Mouse (Mus musculus): ENCODE measurements around the gene Nfatc2.

The Nfatc2 gene

GRCm38 (mm10) chr2:168609653-168610248 lies 8.3 kb upstream of the Nfatc2 start:
- CTCF ChIA-PET = no interaction called here

- CTCF ChIA-PET = no interaction called here
Observed at GRCm38 (mm10) chr2:168608125-168608564, 6.7 kb upstream of the Nfatc2 start.

DNA sequence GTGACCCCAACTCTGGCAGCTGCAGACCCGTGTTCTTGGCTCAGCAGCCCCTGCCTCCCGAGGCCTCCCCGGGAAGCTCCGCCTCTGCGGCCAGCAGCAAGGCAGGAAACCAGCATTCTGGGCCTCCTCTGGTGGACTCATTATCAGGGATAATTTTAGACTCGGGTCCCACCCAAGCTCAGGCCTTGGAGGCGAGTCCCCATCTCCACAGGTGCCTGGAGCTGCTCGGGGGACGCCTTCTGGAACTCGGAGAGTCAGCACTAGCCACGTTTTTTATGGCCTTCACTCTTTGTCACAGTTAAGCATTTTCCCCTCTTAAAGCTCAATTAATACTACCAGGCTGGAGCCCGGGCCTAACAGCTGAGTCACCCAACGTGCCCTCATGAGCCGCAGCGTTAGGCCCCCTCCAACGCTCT lies 3.2 kb upstream of the Nfatc2 start:
- CTCF ChIA-PET = no interaction called here

GRCm38 (mm10) chr2:168602387-168602741 lies 907 bp upstream of the Nfatc2 start:
- CTCF ChIA-PET = no interaction called here

DNA sequence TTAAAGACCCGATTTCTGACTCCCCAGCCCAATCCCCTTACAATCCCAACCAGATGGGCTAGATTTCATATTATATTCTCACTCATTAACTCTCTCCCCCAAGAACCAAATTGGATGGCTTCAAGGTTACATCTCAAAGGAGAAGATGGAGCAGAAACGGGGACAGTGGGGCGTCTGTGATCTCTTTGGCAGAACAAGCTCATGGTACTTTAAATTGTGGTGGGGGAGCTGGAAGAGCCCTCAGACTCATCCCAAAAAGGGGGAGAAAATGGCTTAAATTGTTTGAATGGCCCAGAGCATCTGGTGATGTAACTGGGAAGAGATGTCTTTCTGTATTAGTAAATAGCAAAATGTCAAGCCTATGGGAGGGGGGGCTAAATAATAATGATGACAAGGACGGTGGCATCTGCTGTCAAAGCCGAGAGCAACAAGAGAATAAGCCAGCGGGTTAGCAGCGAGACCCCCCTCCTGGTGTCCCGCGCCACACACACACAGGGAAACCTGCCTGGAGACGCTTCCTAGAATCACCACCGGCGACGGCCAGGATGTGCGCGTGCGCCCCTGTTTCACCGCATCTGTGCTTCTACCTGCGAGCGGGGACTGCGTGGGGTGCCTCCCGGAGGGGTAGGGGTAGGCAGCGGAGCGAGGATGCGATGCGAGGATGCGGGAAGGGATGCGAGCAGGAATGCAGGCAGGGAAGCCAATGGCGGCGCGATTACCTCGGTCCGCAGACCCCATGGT lies 537 bp downstream of the Nfatc2 start:
- CTCF ChIA-PET = no interaction called here

- CTCF ChIA-PET = no interaction called here
Observed at GRCm38 (mm10) chr2:168595693-168596092, 5.8 kb downstream of the Nfatc2 start.

GRCm38 (mm10) chr2:168593676-168594075 lies 7.8 kb downstream of the Nfatc2 start:
- CTCF ChIA-PET = no interaction called here

GRCm38 (mm10) chr2:168593004-168593403 lies 8.5 kb downstream of the Nfatc2 start:
- CTCF ChIA-PET = interaction anchor here (0.6 kb wide), 1 partner anchor 54 kb away, joined by 3 read pairs; no protein-coding TSS in a partner anchor

DNA sequence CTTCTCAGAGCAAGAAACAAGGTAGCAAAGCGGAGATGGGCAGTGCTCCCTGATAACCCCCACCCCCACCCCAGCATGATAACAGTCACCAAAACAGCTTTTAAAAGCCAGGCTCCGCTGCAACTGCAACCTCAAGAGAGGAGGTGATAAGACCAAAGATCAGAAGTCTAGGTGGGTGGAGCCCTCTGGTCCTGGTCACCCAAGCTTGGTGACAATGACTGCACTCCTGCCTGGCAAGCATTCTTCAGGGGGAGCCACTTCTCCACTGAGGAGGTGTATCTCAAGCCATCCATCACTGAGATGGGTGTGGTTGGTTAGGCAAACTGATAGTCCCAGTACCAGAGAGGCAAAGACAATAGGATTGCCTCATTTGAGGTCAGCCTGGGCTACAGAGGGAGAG lies 10.4 kb downstream of the Nfatc2 start:
- CTCF ChIA-PET = interaction anchor here (0.6 kb wide), 2 partner anchors 15 to 383 kb away, joined by 4 to 5 read pairs; no protein-coding TSS in a partner anchor

DNA sequence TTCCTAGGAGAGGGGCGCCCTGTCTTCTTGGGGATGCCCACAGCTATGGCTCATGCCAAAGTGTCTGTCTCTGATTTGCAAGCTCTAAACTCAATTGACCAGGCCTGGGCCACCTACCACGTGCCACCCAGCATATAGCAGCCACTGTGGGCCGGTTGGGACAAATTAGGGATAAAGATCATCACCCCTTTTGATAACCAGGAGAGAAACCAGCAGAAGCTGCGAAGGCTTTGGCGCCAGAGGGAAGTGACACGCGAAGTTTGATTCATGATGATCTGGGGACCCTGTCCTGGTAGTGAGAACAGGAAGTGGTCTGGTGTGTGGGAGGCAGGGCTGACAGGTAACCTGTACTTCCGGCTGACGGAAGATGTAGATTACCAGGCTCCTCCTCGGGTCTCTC lies 10.9 kb downstream of the Nfatc2 start:
- CTCF ChIA-PET = no interaction called here

- CTCF ChIA-PET = no interaction called here
Observed at GRCm38 (mm10) chr2:168590168-168590551, 11.3 kb downstream of the Nfatc2 start.

DNA sequence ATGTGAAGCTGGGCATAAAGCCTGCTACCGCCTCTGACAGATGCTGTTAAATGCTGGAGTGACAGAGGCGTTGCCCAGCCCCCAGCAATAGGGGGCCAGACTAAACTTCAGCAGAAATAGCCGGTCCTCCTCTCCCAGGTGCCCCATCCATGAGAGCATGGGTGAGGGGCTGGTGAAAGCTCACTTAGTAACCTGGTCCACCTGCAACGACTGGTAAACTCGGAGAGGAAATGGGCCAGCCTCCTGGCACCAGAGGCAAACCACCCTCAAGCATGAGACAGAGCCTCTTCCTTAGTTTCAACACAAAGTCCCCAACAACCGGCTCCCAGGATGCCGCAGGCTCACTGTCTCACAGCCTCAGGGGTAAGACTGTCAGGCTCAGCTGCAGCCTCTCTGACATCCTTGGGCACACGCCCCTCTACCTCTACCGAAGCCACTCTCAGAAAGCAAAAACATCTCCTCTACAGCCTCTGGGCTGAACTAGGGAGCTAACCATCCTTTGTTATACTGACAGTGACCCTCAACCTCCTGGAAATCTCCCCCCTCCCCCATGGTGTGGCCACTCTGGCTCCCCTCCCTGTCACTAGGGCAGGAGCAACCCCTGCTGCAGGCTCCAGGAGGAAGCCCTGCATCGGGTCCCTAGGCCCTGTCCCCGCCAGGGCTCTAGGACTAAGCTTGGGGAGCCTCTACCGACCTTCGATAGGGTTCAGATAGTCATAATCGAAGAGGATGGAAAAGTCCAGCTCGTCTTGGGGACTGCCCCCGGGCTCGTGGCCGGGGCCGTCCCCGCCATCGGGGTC lies 11.9 kb downstream of the Nfatc2 start:
- CTCF ChIA-PET = no interaction called here

DNA sequence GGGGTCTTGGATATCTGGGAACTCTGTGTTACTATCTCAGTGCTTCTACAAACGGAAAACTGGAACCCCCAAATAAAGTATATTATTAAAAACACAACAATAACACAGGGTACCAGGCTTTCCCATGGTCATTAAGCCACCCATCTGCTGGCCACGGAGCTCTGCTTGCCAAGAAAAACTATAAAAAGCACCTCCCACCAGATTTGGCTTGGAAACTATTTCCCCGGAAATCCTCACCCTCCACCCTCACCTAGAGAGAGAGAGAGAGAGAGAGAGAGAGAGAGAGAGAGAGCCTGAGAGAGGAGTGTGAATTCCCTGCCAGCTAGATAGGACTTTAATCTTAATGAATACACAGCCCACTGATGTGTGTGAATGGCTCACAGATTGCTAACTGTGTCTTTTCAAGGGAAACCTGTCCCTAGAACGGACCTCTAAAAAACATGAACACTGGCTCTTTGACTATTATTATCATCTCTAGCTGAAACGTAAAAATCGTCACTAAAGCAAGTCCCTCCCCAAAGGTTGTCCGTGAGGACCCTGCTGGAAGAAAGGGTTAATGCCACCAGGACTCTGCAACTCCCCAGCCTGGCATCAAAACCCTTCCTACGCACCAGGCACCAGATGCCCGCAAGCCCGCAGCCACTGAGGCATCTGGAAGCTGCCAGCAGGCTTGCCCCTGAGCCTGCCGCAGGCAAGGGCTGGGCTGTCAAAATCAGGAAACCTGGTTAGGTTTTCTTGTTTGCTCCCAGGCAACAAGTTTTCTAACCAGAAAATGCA lies 12.7 kb downstream of the Nfatc2 start:
- CTCF ChIA-PET = no interaction called here

GRCm38 (mm10) chr2:168587159-168587558 lies 14.3 kb downstream of the Nfatc2 start:
- CTCF ChIA-PET = interaction anchor here (0.5 kb wide), 1 partner anchor 475 kb away, joined by 3 read pairs; no protein-coding TSS in a partner anchor

GRCm38 (mm10) chr2:168586512-168586911 lies 14.9 kb downstream of the Nfatc2 start:
- CTCF ChIA-PET = no interaction called here

GRCm38 (mm10) chr2:168584857-168585256 lies 16.6 kb downstream of the Nfatc2 start:
- CTCF ChIA-PET = interaction anchor here (0.8 kb wide), 1 partner anchor 20 kb away, joined by 3 read pairs; no protein-coding TSS in a partner anchor

DNA sequence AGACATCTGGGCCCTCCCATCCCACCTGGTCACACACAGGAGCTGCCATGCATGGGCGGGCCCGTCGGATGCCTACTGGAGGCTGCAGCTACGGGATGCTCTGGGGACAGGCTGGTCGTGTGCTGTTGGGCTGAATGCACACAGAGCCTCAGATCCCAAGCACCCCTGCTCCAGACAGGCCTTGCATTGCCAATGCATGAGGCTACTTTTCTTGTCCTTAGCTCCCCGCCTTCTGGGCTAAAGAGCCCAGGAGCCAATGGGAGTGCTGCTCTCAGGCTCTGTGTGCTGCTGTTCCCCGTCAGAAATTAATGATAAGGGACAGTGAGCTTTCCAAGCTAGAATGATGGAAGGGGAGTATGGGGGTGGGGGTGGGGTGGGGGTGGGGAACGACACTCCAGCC lies 17.0 kb downstream of the Nfatc2 start:
- CTCF ChIA-PET = interaction anchor here (0.8 kb wide), 1 partner anchor 20 kb away, joined by 3 read pairs; no protein-coding TSS in a partner anchor

GRCm38 (mm10) chr2:168583084-168583483 lies 18.4 kb downstream of the Nfatc2 start:
- CTCF ChIA-PET = no interaction called here

- CTCF ChIA-PET = no interaction called here
Observed at GRCm38 (mm10) chr2:168581207-168581854, 20.1 kb downstream of the Nfatc2 start.

DNA sequence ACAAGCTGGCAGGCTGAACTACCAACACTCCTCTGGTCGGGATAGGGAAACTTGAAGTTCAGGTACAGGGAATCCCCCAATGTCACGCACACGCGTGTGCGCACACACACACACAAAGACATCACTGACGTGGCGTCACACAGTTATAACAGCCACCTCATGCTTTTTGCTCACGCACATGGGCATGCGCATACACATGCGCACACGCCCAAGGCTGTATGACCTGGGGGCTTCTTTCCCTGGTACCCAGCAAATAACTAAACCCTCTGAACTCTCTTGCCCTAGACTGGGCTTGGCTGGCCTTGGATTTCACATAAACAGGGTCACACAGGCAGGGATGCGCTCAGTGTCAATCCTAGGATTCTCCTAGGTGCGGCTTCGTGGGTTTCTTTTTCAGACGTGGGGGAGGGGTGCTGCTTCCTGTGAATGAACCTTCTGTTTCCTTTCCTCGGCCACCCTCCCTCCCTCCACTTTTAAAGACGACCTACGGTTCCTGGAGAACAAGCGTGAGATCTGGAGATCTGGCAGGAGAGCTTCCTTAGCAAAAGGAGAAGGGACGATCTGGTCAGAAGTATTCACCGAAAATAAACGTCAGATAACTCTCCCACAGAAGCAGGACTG lies 21.1 kb downstream of the Nfatc2 start:
- CTCF ChIA-PET = no interaction called here

- CTCF ChIA-PET = no interaction called here
Observed at GRCm38 (mm10) chr2:168579601-168580130, 21.8 kb downstream of the Nfatc2 start.

Measured in spleen, embryonic (tissue).